Mouse (Mus musculus) small intestine, adult 2 months (tissue): ENCODE results near the gene Khdc3. TPM values are rescaled to one million over a fixed set of nuclear protein-coding genes. Genes with fewer than 3 reads are reported as not detected.
"Not testable (repeated sequence)": the region's sequence is repeated elsewhere in the genome, so short reads cannot be mapped to it uniquely, and the experiment has no call there.

Source experiments
- H3K27ac ChIP-seq: fragments of 200-500 bp; 2 replicates; pipeline ENCODE4 v1.5.1; 2012; ENCODE audit warnings: low read depth, low read length, control low read depth, inconsistent platforms; ENCODE audit not compliant: insufficient read depth
- H3K27me3 ChIP-seq: fragments of 200-500 bp; 2 replicates; pipeline ENCODE4 v1.6.1; 2012; ENCODE audit warnings: mild to moderate bottlenecking, moderate library complexity, low read length, inconsistent platforms; ENCODE audit not compliant: control insufficient read depth, insufficient read depth
- H3K36me3 ChIP-seq: fragments of 200-500 bp; 2 replicates; pipeline ENCODE4 v1.6.1; 2012; ENCODE audit warnings: mild to moderate bottlenecking, low read length, control low read depth, inconsistent platforms; ENCODE audit not compliant: control insufficient read depth, insufficient read depth
- H3K4me1 ChIP-seq: fragments of 200-500 bp; 2 replicates; pipeline ENCODE4 v1.6.1; 2012; ENCODE audit warnings: low read length, inconsistent platforms, mixed read lengths; ENCODE audit not compliant: control insufficient read depth, insufficient read depth, insufficient read length
- H3K4me3 ChIP-seq: fragments of 200-500 bp; 2 replicates; pipeline ENCODE4 v1.5.1; 2012; ENCODE audit warnings: low read depth, mild to moderate bottlenecking, control low read depth, inconsistent platforms, low read length, moderate library complexity
- CTCF ChIP-seq: fragments of 200-500 bp; IDR thresholded peaks from 2 replicates; pipeline ENCODE4 v1.5.1; 2012; ENCODE audit warnings: low read depth, mild to moderate bottlenecking, control low read depth, inconsistent platforms, low read length, moderate library complexity, mixed read lengths; ENCODE audit not compliant: insufficient replicate concordance, insufficient read length; ENCODE audit errors: extremely low read depth
- POLR2A ChIP-seq: fragments of 200-500 bp; IDR thresholded peaks from 2 replicates; pipeline ENCODE4 v1.6.1; 2012; ENCODE audit warnings: low read depth, mild to moderate bottlenecking, control low read depth, inconsistent platforms, low read length, moderate library complexity
- WGBS: fragments of 180-500 bp; shearing (Covaris S2); methylation state at CpG from one replicate; pipeline ENCODE4 v1.1.7; 2018; 5-methylcytosine and 5-hydroxymethylcytosine counted together
- polyA plus RNA-seq: library from polyadenylated mRNA; depleted of rRNA; stranded (reverse); fragments of >200 nt; gene quantifications from 2 replicates; pipeline ENCODE4 v1.2.3, GENCODE M21; 2012

Gene Khdc3
- polyA plus RNA-seq, 1 experiment = 0.18 TPM

GRCm38 (mm10) chr9:73097898-73098297 is 3.7 kb upstream of the Khdc3 start:
- H3K27me3 ChIP-seq = no peaks in the 10 kb centered on the region
- no peak overlapping the region for H3K4me3 ChIP-seq
- 77% methylated on average over 2 of the region's 2 CpGs for WGBS
- no peak for TF ChIP-seq CTCF
- no peak for TF ChIP-seq POLR2A
- H3K36me3 ChIP-seq = no peaks in the 10 kb centered on the region
- peaks cover 2% of the 10 kb centered on the region; the same call in 1 of the 2 replicates for H3K4me1 ChIP-seq
- no peak overlapping the region for H3K27ac ChIP-seq

GRCm38 (mm10) chr9:73102181-73102580 is 545 bp downstream of the Khdc3 start, which contains the start of gene Gm20509:
Gene Gm20509 (plus strand): TSS chr9:73102470.
- Histone ChIP-seq H3K27ac (no peak within 1 kb of the TSS), H3K4me1 (peaks cover 13% of the 10 kb centered on the region), H3K27me3 (no peaks in the 10 kb centered on the region), H3K4me3 (peak within 1 kb of the TSS; percentile 59), H3K36me3 (no peaks in the 10 kb centered on the region)
- WGBS = 97% methylated on average over 4 of the region's 4 CpGs
- TF ChIP-seq CTCF (no peak), POLR2A (no peak)

GRCm38 (mm10) chr9:73103159-73103879 is 1.7 kb downstream of the Khdc3 start:
- Histone ChIP-seq H3K27ac (no peak overlapping the region), H3K27me3 (no peaks in the 10 kb centered on the region), H3K4me1 (peaks cover 13% of the 10 kb centered on the region), H3K36me3 (no peaks in the 10 kb centered on the region), H3K4me3 (peak overlapping the region; percentile 59)
- 10% methylated on average over 60 of the region's 60 CpGs for WGBS
- TF ChIP-seq CTCF (no peak), POLR2A (no peak)

GRCm38 (mm10) chr9:73103880-73104198 is 2.2 kb downstream of the Khdc3 start:
- Histone ChIP-seq H3K27me3 (no peaks in the 10 kb centered on the region), H3K4me3 (peak overlapping the region; percentile 59), H3K4me1 (peaks cover 13% of the 10 kb centered on the region), H3K27ac (no peak overlapping the region), H3K36me3 (no peaks in the 10 kb centered on the region)
- no peak for TF ChIP-seq POLR2A
- TF ChIP-seq CTCF = no peak
- WGBS = 42% methylated on average over 5 of the region's 5 CpGs

- TF ChIP-seq POLR2A (no peak), CTCF (no peak)
Observed at GRCm38 (mm10) chr9:73105141-73105540, 3.5 kb downstream of the Khdc3 start.

GRCm38 (mm10) chr9:73105771-73106170 is 4.1 kb downstream of the Khdc3 start:
- no peak for TF ChIP-seq POLR2A
- TF ChIP-seq CTCF = no peak
- H3K4me1 ChIP-seq = peaks cover 13% of the 10 kb centered on the region
- no peak overlapping the region for H3K4me3 ChIP-seq
- no peaks in the 10 kb centered on the region for H3K36me3 ChIP-seq
- no peak overlapping the region for H3K27ac ChIP-seq
- no peaks in the 10 kb centered on the region for H3K27me3 ChIP-seq

More at GRCm38 (mm10) chr9:73105141-73105540, 3.5 kb downstream of the Khdc3 start:
- WGBS = 19% methylated on average over 1 of the region's 1 CpGs
- Histone ChIP-seq H3K4me3 (no peak overlapping the region), H3K36me3 (no peaks in the 10 kb centered on the region), H3K27me3 (no peaks in the 10 kb centered on the region), H3K27ac (no peak overlapping the region), H3K4me1 (peaks cover 13% of the 10 kb centered on the region)

GRCm38 (mm10) chr9:73112919-73113906 is 11.6 kb downstream of the Khdc3 start, which contains the start of gene Rsl24d1:
Gene Rsl24d1 (plus strand): TSS chr9:73113426.
- WGBS = under 1% methylated on average over 64 of the region's 64 CpGs
- no peaks in the 10 kb centered on the region for H3K27me3 ChIP-seq
- peak within 1 kb of the TSS; percentile 35 for H3K27ac ChIP-seq
- no peak for TF ChIP-seq CTCF
- peak; percentile 30; the same call in 1 of the 2 replicates for TF ChIP-seq POLR2A
- H3K4me3 ChIP-seq = peak within 1 kb of the TSS; percentile 99
- peaks cover 15% of the 10 kb centered on the region for H3K36me3 ChIP-seq
- no peaks in the 10 kb centered on the region for H3K4me1 ChIP-seq

GRCm38 (mm10) chr9:73116704-73117103 is 15.1 kb downstream of the Khdc3 start:
- H3K4me1 ChIP-seq, H3K27me3 ChIP-seq, H3K4me3 ChIP-seq, H3K27ac ChIP-seq: not testable (repeated sequence)
- 90% methylated on average over 5 of the region's 6 CpGs for WGBS
- H3K36me3 ChIP-seq = peaks cover 37% of the 10 kb centered on the region
